Comparison of ENCODE assay signal across 18 mouse cellular contexts in genomic region chr9:98721381-98721780, GRCm38 (mm10).
"Had no signal": no experiment of that assay in that cellular context is flagged by ENCODE, and none has a peak within 500 bp of the region (broad histone marks: within the 10 kb centered on the region; RNA-seq: fewer than 3 reads in every experiment).

No protein-coding gene starts in this region.

- H3K4me1 ChIP-seq: liver, embryonic 12.5 days; liver, embryonic 15.5 days had no signal

- H3K9ac ChIP-seq: limb, embryonic 13.5 days; liver, embryonic 12.5 days; liver, embryonic 15.5 days; lung, embryonic 15.5 days had no signal

- H3K4me3 ChIP-seq: layer of hippocampus, adult 2 months; limb, embryonic 10.5 days; limb, embryonic 13.5 days; liver, embryonic 12.5 days; liver, embryonic 15.5 days; lung, embryonic 15.5 days had no signal

- H3K27me3 ChIP-seq: limb, embryonic 13.5 days; liver, embryonic 12.5 days; liver, embryonic 15.5 days; lung, embryonic 15.5 days had no signal

- H3K9me3 ChIP-seq: limb, embryonic 10.5 days; limb, embryonic 13.5 days; liver, embryonic 12.5 days; liver, embryonic 15.5 days had no signal

- H3K27ac ChIP-seq: kidney, postnatal 0 days; layer of hippocampus, adult 2 months; limb, embryonic 10.5 days; limb, embryonic 13.5 days; liver, embryonic 12.5 days; liver, embryonic 15.5 days; lung, embryonic 15.5 days; stomach, postnatal 0 days had no signal

- H3K36me3 ChIP-seq: limb, embryonic 10.5 days; limb, embryonic 13.5 days; liver, embryonic 12.5 days; liver, embryonic 15.5 days; lung, embryonic 15.5 days had no signal

- H3K4me2 ChIP-seq: limb, embryonic 13.5 days; liver, embryonic 12.5 days; liver, embryonic 15.5 days; lung, embryonic 15.5 days; midbrain, embryonic 11.5 days had no signal

- ATAC-seq: liver, embryonic 12.5 days had no signal

- DNase-seq: kidney, postnatal 25 days; layer of hippocampus, adult 9-11 months; liver; lung, adult 18-20 months; lung, postnatal 14 days; lung, postnatal 4 days; midbrain, embryonic 14.5 days; thymus, adult 18-20 months; thymus, postnatal 36 days had no signal
